Mouse (Mus musculus) kidney, adult 2 months (tissue): ENCODE data around the gene Pkn1.

ENCODE experiments used
- CTCF ChIP-seq: fragments of 200-500 bp; conservative IDR thresholded peaks from 2 replicates; pipeline ENCODE4 v1.5.1; 2011; ENCODE audit warnings: low read depth, mild to moderate bottlenecking, control low read depth, low read length, moderate library complexity, mixed read lengths; ENCODE audit not compliant: insufficient read depth, insufficient read length
- POLR2A ChIP-seq: fragments of 200-500 bp; IDR thresholded peaks from one replicate; pipeline ENCODE4 v1.6.1; 2011; ENCODE audit warnings: low read depth, low read length, control low read depth

DNA sequence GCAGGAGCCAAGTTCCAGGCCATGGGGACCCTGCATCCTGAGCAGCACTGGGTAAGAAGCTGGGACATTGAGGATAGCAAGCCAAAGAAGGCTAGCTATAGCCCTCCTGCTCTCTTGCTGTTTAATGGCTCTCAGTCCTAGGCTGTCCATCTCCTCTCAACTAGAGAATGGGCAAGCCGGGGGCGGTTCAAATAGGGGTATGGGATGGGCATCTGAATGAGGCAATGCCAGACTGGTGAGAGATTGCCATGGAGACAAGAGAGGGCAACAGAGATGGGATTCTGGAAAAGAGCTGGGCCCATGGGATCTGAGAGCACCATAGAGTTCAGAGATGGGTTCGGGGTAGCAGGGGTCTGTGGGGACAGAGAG is 32.1 kb downstream of the Pkn1 start:
- TF ChIP-seq CTCF (no peak), POLR2A (no peak)
